Mouse (Mus musculus) intestine, embryonic 15.5 days (tissue): ENCODE measurements around the gene Tnr. TPM values are rescaled to one million over a fixed set of nuclear protein-coding genes. Genes with fewer than 3 reads are reported as not detected.
"Not testable (repeated sequence)": the region's sequence is repeated elsewhere in the genome, so short reads cannot be mapped to it uniquely, and the experiment has no call there.

Experiments
- ATAC-seq: fragments of 200-750 bp; cut with Nextera tagmentation; 2 replicates; pipeline ENCODE4 v1.8.0; 2017; ENCODE audit warnings: moderate TSS enrichment, moderate library complexity
- H3K27ac ChIP-seq: fragments of 300-500 bp; sonication (generic); 2 replicates; pipeline ENCODE4 v1.5.1; 2015; ENCODE audit warnings: mild to moderate bottlenecking, inconsistent platforms
- H3K27me3 ChIP-seq: fragments of 300-500 bp; sonication (generic); replicated peaks from 2 replicates; pipeline ENCODE4 v1.6.1; 2015; ENCODE audit warnings: inconsistent platforms
- H3K36me3 ChIP-seq: fragments of 300-500 bp; sonication (generic); 2 replicates; pipeline ENCODE4 v1.6.1; 2015; ENCODE audit warnings: inconsistent platforms
- H3K4me1 ChIP-seq: fragments of 300-500 bp; sonication (generic); replicated peaks from 2 replicates; pipeline ENCODE4 v1.6.1; 2015; ENCODE audit warnings: inconsistent platforms
- H3K4me2 ChIP-seq: fragments of 300-500 bp; sonication (generic); replicated peaks from 2 replicates; pipeline ENCODE4 v1.6.1; 2015; ENCODE audit warnings: mild to moderate bottlenecking, inconsistent platforms
- H3K4me3 ChIP-seq: fragments of 300-500 bp; sonication (generic); replicated peaks from 2 replicates; pipeline ENCODE4 v1.5.1; 2015; ENCODE audit warnings: inconsistent platforms
- H3K9ac ChIP-seq: fragments of 300-500 bp; sonication (generic); 2 replicates; pipeline ENCODE4 v1.6.1; 2015; ENCODE audit warnings: inconsistent platforms
- H3K9me3 ChIP-seq: fragments of 300-500 bp; sonication (generic); 2 replicates; pipeline ENCODE4 v1.6.1; 2016; ENCODE audit warnings: inconsistent platforms
- WGBS: fragments of 180-500 bp; shearing (Covaris S2); methylation state at CpG from one replicate; pipeline ENCODE4 v1.1.7; 2015; 5-methylcytosine and 5-hydroxymethylcytosine counted together
- polyA plus RNA-seq: library from polyadenylated mRNA; unstranded; fragments of >200 nt; fragmentation: Nextera tagmentation; extraction: Ambion mirVana; gene quantifications from 2 replicates; pipeline ENCODE4 v1.2.1, GENCODE M21; 2015

The Tnr gene
- polyA plus RNA-seq, 1 experiment from 2014 or later: 0.43 TPM

- ATAC-seq: no peak
- H3K27me3 ChIP-seq: no peaks in the 10 kb centered on the region
- WGBS: 70% methylated on average over 2 of the region's 2 CpGs
- H3K36me3 ChIP-seq: no peaks in the 10 kb centered on the region
- H3K4me1 ChIP-seq: no peaks in the 10 kb centered on the region; the same call in 1 of the 2 replicates
- no peak overlapping the region for H3K9ac ChIP-seq
- no peak overlapping the region for H3K27ac ChIP-seq
- no peaks in the 10 kb centered on the region for H3K9me3 ChIP-seq
- no peak overlapping the region for H3K4me2 ChIP-seq
- H3K4me3 ChIP-seq: no peak overlapping the region
These were observed 397.0 kb downstream of the Tnr start for GRCm38 (mm10) chr1:159920571-159920970.

- no peaks in the 10 kb centered on the region; the same call in 1 of the 2 replicates for H3K4me1 ChIP-seq
- H3K9me3 ChIP-seq: no peaks in the 10 kb centered on the region
- no peak overlapping the region for H3K27ac ChIP-seq
- WGBS: 78% methylated on average over 7 of the region's 7 CpGs
- ATAC-seq: peak; percentile 45; the same call in 1 of the 2 replicates
- H3K27me3 ChIP-seq: no peaks in the 10 kb centered on the region
- H3K4me3 ChIP-seq: no peak overlapping the region
- no peaks in the 10 kb centered on the region for H3K36me3 ChIP-seq
- H3K4me2 ChIP-seq: no peak overlapping the region
- no peak overlapping the region for H3K9ac ChIP-seq
These were observed 399.4 kb downstream of the Tnr start for GRCm38 (mm10) chr1:159923010-159923409.

DNA sequence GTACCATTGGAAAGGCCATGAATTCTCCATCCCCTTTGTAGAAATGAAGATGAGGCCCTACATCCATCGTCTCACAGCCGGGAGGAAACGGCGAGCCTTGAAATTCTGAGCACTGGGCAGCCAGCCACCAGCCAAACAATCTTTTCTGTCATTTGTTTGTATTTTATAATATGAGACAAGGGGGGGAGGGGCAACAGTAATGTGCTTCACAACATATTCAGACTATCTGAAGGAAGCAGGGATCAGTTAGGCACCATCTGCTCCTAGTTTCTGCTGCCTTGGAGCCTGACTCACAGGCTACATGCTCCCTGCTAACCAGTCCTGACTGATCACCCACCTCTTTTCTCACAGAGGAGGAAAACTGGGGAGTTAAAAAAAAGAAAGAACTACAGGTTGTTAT lies 400.5 kb downstream of the Tnr start:
- ATAC-seq: 0 out of 2 replicates have a peak, but pooled peaks have one; percentile 12
- 60% methylated on average over 4 of the region's 4 CpGs for WGBS

DNA sequence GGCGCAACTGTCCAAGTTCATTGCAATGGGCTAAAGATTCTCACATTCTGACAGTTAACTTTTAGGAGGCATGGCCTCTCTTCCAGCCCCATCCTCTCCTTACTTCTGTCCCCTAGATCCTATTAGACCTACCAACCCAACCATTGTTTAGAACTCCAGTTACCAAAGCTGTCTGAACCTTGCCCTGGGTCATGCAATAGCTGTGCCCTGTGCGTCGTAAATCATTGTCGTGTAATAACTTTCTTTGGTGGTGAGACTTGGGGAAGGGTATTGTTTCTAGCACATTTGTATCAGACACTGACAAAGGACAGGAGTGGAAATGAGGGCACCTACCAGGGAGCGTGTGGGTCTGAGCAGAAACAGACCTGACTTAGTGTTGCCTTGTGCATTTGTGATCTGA lies 401.1 kb downstream of the Tnr start:
- no peak overlapping the region for H3K27ac ChIP-seq
- H3K27me3 ChIP-seq: no peaks in the 10 kb centered on the region
- H3K36me3 ChIP-seq: no peaks in the 10 kb centered on the region
- H3K4me1 ChIP-seq: no peaks in the 10 kb centered on the region; the same call in 1 of the 2 replicates
- no peak overlapping the region for H3K4me2 ChIP-seq
- H3K9ac ChIP-seq: no peak overlapping the region
- no peak overlapping the region for H3K4me3 ChIP-seq
- WGBS: 72% methylated on average over 5 of the region's 5 CpGs
- peak; percentile 51 for ATAC-seq
- no peaks in the 10 kb centered on the region for H3K9me3 ChIP-seq

More for the DNA sequence above, 400.5 kb downstream of the Tnr start:
- no peak overlapping the region for H3K9ac ChIP-seq
- no peak overlapping the region for H3K4me3 ChIP-seq
- no peak overlapping the region for H3K4me2 ChIP-seq
- no peaks in the 10 kb centered on the region for H3K27me3 ChIP-seq
- H3K36me3 ChIP-seq: no peaks in the 10 kb centered on the region
- H3K4me1 ChIP-seq: no peaks in the 10 kb centered on the region; the same call in 1 of the 2 replicates
- H3K27ac ChIP-seq: no peak overlapping the region
- H3K9me3 ChIP-seq: no peaks in the 10 kb centered on the region

GRCm38 (mm10) chr1:159928681-159929335 lies 405.2 kb downstream of the Tnr start:
- H3K9ac ChIP-seq: no peak overlapping the region
- WGBS: 78% methylated on average over 9 of the region's 9 CpGs
- H3K4me2 ChIP-seq: no peak overlapping the region
- H3K4me1 ChIP-seq: no peaks in the 10 kb centered on the region; the same call in 1 of the 2 replicates
- no peaks in the 10 kb centered on the region for H3K9me3 ChIP-seq
- no peaks in the 10 kb centered on the region for H3K27me3 ChIP-seq
- ATAC-seq: no peak
- H3K36me3 ChIP-seq: no peaks in the 10 kb centered on the region
- H3K27ac ChIP-seq: no peak overlapping the region
- H3K4me3 ChIP-seq: no peak overlapping the region

DNA sequence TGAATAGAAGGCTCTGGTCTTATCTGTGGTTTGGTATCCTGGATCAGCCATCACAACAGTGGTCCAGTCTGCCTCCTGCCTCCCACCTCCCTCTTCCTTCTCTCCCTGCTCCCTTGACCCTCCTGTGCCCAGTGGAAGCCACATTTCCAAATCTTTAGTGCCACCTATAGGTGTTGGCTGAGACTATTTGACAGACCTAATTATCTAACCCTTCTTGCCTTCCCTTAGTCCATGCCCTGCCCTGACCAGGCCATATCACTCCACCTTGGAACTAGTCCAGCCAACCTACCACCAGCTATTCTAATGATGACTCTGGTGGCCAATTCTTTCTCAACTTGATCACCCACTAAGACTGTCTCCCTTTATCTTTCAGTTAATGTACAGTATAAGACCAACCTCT lies 408.5 kb downstream of the Tnr start:
- ATAC-seq: no peak
- Histone ChIP-seq H3K4me3 (no peak overlapping the region), H3K4me2 (no peak overlapping the region), H3K9me3 (no peaks in the 10 kb centered on the region), H3K27ac (no peak overlapping the region), H3K4me1 (no peaks in the 10 kb centered on the region), H3K27me3 (no peaks in the 10 kb centered on the region), H3K9ac (no peak overlapping the region), H3K36me3 (no peaks in the 10 kb centered on the region)

DNA sequence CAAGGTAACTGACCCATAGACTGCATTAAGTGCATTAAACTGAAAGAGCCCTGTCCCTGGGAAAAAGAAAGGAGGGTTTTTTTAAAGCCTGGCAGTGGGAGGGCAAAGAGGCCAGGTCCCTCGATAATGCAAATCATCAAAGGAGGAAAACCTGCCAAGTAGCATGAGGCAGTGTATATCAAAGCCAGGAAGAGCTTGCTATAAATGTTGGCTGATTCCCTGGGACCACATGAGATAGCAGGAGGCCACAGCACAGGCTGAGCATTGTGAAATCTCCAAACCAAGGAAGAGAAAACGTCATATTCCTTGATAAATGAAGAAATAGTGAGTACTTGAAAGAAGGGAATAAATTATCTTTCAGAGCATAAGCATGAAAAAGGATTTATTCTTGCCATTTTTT lies 409.0 kb downstream of the Tnr start:
- no peak overlapping the region for H3K4me2 ChIP-seq
- peak; percentile 71 for ATAC-seq
- no peak overlapping the region for H3K9ac ChIP-seq
- 39% methylated on average over 2 of the region's 2 CpGs for WGBS
- no peaks in the 10 kb centered on the region for H3K36me3 ChIP-seq
- H3K27me3 ChIP-seq: no peaks in the 10 kb centered on the region
- H3K27ac ChIP-seq: no peak overlapping the region
- H3K4me1 ChIP-seq: no peaks in the 10 kb centered on the region
- H3K4me3 ChIP-seq: no peak overlapping the region
- no peaks in the 10 kb centered on the region for H3K9me3 ChIP-seq

- H3K4me2 ChIP-seq: no peak overlapping the region
- 72% methylated on average over 2 of the region's 2 CpGs for WGBS
- H3K4me1 ChIP-seq: no peaks in the 10 kb centered on the region
- H3K9ac ChIP-seq: no peak overlapping the region
- no peak for ATAC-seq
- no peaks in the 10 kb centered on the region for H3K9me3 ChIP-seq
- no peak overlapping the region for H3K4me3 ChIP-seq
- H3K27me3 ChIP-seq: no peaks in the 10 kb centered on the region
- no peaks in the 10 kb centered on the region for H3K36me3 ChIP-seq
- no peak overlapping the region for H3K27ac ChIP-seq
These were observed 414.9 kb downstream of the Tnr start for GRCm38 (mm10) chr1:159938449-159938848.

DNA sequence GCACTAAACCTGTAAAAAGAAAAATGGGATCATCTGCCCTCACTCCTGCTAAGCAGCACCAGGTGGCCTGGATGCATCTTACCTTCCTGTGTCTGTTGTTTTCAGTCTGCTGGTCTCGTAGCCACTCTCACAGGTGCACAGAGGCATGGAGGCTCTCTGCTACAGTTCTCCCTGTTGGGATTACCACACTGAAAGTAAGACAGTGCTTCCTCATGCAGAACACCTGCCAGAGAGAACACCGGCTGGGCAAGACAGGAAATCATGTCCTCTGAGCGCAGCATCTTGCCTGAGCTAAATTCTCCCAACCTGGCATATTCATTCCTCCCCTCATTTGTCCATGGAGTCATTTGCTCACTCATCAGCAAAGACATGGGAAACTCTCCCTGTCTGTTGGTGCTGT lies 415.8 kb downstream of the Tnr start:
- Histone ChIP-seq H3K4me2 (no peak overlapping the region), H3K27ac (no peak overlapping the region), H3K36me3 (no peaks in the 10 kb centered on the region), H3K4me3 (no peak overlapping the region), H3K9me3 (no peaks in the 10 kb centered on the region), H3K27me3 (no peaks in the 10 kb centered on the region), H3K9ac (no peak overlapping the region), H3K4me1 (no peaks in the 10 kb centered on the region)
- ATAC-seq: no peak
- 82% methylated on average over 3 of the region's 3 CpGs for WGBS

DNA sequence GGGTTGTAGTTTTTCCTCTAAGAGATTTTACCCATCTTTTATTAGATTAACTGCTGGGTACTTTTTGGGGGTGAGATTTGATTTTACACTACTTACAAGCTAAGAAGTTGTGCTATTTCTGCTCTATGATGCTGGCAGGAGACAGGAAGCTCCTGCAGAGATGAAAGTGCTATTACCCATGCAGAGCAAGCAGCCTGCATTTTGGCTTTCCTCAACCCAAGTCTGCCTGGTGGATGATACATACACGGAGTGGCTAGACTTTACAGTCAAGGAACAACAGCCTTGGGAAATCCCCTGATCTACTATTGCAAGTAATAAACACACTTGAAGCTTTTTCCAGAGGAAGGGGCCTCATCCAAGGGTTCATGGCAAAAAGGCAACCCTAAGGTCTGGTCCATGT lies 430.0 kb downstream of the Tnr start:
- Histone ChIP-seq H3K9me3 (no peaks in the 10 kb centered on the region), H3K9ac (no peak overlapping the region), H3K27me3 (no peaks in the 10 kb centered on the region), H3K27ac (no peak overlapping the region), H3K4me1 (no peaks in the 10 kb centered on the region), H3K36me3 (no peaks in the 10 kb centered on the region), H3K4me3 (no peak overlapping the region), H3K4me2 (no peak overlapping the region)
- ATAC-seq: no peak
- 18% methylated on average over 1 of the region's 1 CpGs for WGBS

DNA sequence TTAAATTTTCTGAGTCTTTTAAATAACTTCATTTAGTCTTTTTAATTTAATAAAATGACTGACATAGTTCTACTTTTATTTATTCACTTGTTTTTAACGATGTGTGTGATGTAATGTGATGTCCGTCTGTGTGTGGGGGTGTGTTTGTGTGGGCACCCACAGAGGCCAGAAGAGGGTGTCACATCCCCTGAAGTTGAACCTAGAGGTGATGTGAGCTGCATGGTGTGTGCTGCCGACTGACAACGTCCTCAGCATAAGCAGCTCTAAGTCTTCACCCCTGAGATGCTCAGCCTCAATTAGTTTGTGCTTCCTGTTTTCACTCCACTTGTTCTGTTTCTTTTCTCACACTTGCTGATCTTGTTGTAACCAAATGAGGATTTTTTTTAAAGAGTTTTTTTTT lies 439.8 kb downstream of the Tnr start:
- Histone ChIP-seq H3K4me2 (no peak overlapping the region), H3K4me1 (no peaks in the 10 kb centered on the region), H3K9me3 (no peaks in the 10 kb centered on the region), H3K27ac (no peak overlapping the region), H3K9ac (no peak overlapping the region), H3K27me3 (no peaks in the 10 kb centered on the region), H3K36me3 (no peaks in the 10 kb centered on the region), H3K4me3 (no peak overlapping the region)
- no peak for ATAC-seq
- 76% methylated on average over 4 of the region's 4 CpGs for WGBS

DNA sequence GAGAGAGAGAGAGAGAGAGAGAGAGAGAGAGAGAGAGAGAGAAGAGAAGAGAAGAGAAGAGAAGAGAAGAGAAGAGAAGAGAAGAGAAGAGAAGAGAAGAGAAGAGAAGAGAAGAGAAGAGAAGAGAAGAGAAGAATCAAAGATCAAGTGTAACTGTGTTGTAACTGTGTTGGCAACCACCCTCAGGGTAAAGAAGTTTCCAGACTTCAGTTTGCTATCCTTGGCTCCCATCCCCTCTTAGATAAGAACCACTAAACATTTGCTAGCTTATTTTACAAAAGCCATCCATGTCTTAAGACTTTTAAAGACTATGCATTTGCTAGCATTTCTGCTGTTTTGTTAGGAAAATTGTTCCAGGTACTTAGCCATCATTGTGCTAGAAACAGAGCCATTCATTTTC lies 442.7 kb downstream of the Tnr start:
- ATAC-seq, H3K27ac ChIP-seq, H3K4me2 ChIP-seq, H3K9ac ChIP-seq, H3K4me1 ChIP-seq, H3K4me3 ChIP-seq, H3K9me3 ChIP-seq, H3K36me3 ChIP-seq, H3K27me3 ChIP-seq: not testable (repeated sequence)

- Histone ChIP-seq H3K9me3 (no peaks in the 10 kb centered on the region), H3K27ac (no peak overlapping the region), H3K4me1 (no peaks in the 10 kb centered on the region), H3K4me3 (no peak overlapping the region), H3K27me3 (no peaks in the 10 kb centered on the region), H3K9ac (no peak overlapping the region), H3K4me2 (no peak overlapping the region), H3K36me3 (no peaks in the 10 kb centered on the region)
- no peak for ATAC-seq
These were observed 444.8 kb downstream of the Tnr start for GRCm38 (mm10) chr1:159968395-159968794.
